ENCODE assay signal across 8 mouse cellular contexts in genomic region chr7:129591371-129592131, GRCm38 (mm10). TPM values are rescaled to one million over a fixed set of nuclear protein-coding genes. Genes with fewer than 3 reads are reported as not detected.
DNase-seq lines count a peak whose midpoint lies in the region; ATAC-seq and TF ChIP-seq lines count a peak whose summit lies in the region.

Gene Wdr11, plus strand, starts transcription at chr7:129591863.

- peak within 1 kb of the TSS; percentile 68 for H3K4me2 ChIP-seq in forebrain, postnatal 0 days (ENCODE audit: low read depth)
- H3K4me2 ChIP-seq in lung, embryonic 15.5 days: peak within 1 kb of the TSS; percentile 59

- no peaks in the 10 kb centered on the region for H3K27me3 ChIP-seq in MEL (ENCODE audit: control insufficient read depth in 1 of 2, insufficient read depth in 2 of 2, low read length in 2 of 2)
- H3K27me3 ChIP-seq in cerebellum, adult 2 months (ENCODE audit: control insufficient read depth, insufficient read depth, low read length): no peaks in the 10 kb centered on the region
- H3K27me3 ChIP-seq in forebrain, postnatal 0 days (ENCODE audit: insufficient read depth, low read length): no peaks in the 10 kb centered on the region
- H3K27me3 ChIP-seq in lung, embryonic 15.5 days: no peaks in the 10 kb centered on the region

- peak; percentile 64 to 85; a peak in 2 of 4 replicates for TF ChIP-seq POLR2A in MEL (IDR thresholded peaks at IDR 0.05; ENCODE audit: control insufficient read depth in 1 of 2, insufficient read depth in 1 of 2, low read depth in 1 of 2, low read length in 2 of 2, poor library complexity in 1 of 2)
- TF ChIP-seq POLR2A in cerebellum, adult 2 months (IDR thresholded peaks at IDR 0.05; ENCODE audit: borderline replicate concordance, insufficient read depth, low read length): peak; percentile 83

- H3K79me2 ChIP-seq in MEL (ENCODE audit: control insufficient read depth, insufficient read depth, low read length, poor library complexity): peaks cover 3% of the 10 kb centered on the region

- no peak for TF ChIP-seq CTCF in MEL (IDR thresholded peaks at IDR 0.05 in 2 of 3, conservative IDR thresholded peaks at IDR 0.05 in 1 of 3; ENCODE audit: control insufficient read depth in 1 of 3, insufficient read depth in 1 of 3, low read depth in 2 of 3, low read length in 3 of 3, poor library complexity in 1 of 3, severe bottlenecking in 1 of 3)
- TF ChIP-seq CTCF in cerebellum, adult 2 months (IDR thresholded peaks at IDR 0.05; ENCODE audit: borderline replicate concordance, insufficient read depth, low read depth, low read length): no peak
- TF ChIP-seq CTCF in forebrain, postnatal 0 days (IDR thresholded peaks at IDR 0.05; ENCODE audit: low read depth): no peak

- ATAC-seq in forebrain, postnatal 0 days: peak; percentile 97
- peak; percentile 91; the same call in 1 of the 2 replicates for ATAC-seq in lung, embryonic 15.5 days (ENCODE audit: borderline replicate concordance, extremely low read depth, low FRiP score, low TSS enrichment)

- peak; percentile 93 for DNase-seq in MEL (ENCODE audit: low read depth, low spot score)
- DNase-seq in cerebellum, adult 2 months: peak; percentile 85 to 88
- DNase-seq in forebrain, postnatal 0 days: peak; percentile 90
- DNase-seq in heart, postnatal 4 days: peak; percentile 83
- DNase-seq in layer of hippocampus, adult 8-10 months (ENCODE audit: low spot score in 2 of 2): peak; percentile 70 to 81
- DNase-seq in ovary, adult 18-20 months (ENCODE audit: low spot score): peak; percentile 66
- DNase-seq in thymus, postnatal 0 days (ENCODE audit: low spot score): peak; percentile 74

- peak within 1 kb of the TSS; percentile 81 for H3K27ac ChIP-seq in MEL (ENCODE audit: control insufficient read depth, low read depth, low read length)
- H3K27ac ChIP-seq in cerebellum, adult 2 months (ENCODE audit: insufficient read depth, low read length): peak within 1 kb of the TSS; percentile 80
- peak within 1 kb of the TSS; percentile 92 for H3K27ac ChIP-seq in forebrain, postnatal 0 days (ENCODE audit: low read depth, low read length)
- peak within 1 kb of the TSS; percentile 92 for H3K27ac ChIP-seq in lung, embryonic 15.5 days

- TF ChIP-seq RAD21 in MEL (IDR thresholded peaks at IDR 0.05; ENCODE audit: low read depth, low read length): no peak

- H3K36me3 ChIP-seq in MEL (ENCODE audit: control insufficient read depth in 1 of 2, insufficient read depth in 2 of 2, low read length in 2 of 2): peaks cover 0 to 7% of the 10 kb centered on the region in 2 experiments; a peak in 2 of 4 replicates
- peaks cover 3% of the 10 kb centered on the region; the same call in 1 of the 2 replicates for H3K36me3 ChIP-seq in forebrain, postnatal 0 days (ENCODE audit: insufficient read depth)
- H3K36me3 ChIP-seq in lung, embryonic 15.5 days: 0 out of 2 replicates have a peak, but pooled peaks cover 4% of the 10 kb centered on the region

- H3K9me3 ChIP-seq in MEL (replicated peaks; ENCODE audit: insufficient read depth, low read length): no peaks in the 10 kb centered on the region
- no peaks in the 10 kb centered on the region for H3K9me3 ChIP-seq in forebrain, postnatal 0 days (ENCODE audit: low read length)
- H3K9me3 ChIP-seq in lung, embryonic 15.5 days: no peaks in the 10 kb centered on the region

- H3K4me1 ChIP-seq in MEL (ENCODE audit: control insufficient read depth in 1 of 2, insufficient read depth in 2 of 2, low read length in 2 of 2): no peaks in the 10 kb centered on the region; a peak in 2 of 4 replicates
- no peaks in the 10 kb centered on the region for H3K4me1 ChIP-seq in cerebellum, adult 2 months (ENCODE audit: control insufficient read depth, insufficient read depth, low read length)
- H3K4me1 ChIP-seq in forebrain, postnatal 0 days (ENCODE audit: insufficient read depth): peaks cover 12% of the 10 kb centered on the region
- 0 out of 2 replicates have a peak, but pooled peaks cover 7% of the 10 kb centered on the region for H3K4me1 ChIP-seq in lung, embryonic 15.5 days

- 3% methylated on average over 37 of the region's 37 CpGs for WGBS in cerebellum, adult 2 months
- WGBS in forebrain, postnatal 0 days: 3% methylated on average over 37 of the region's 37 CpGs
- WGBS in lung, embryonic 15.5 days: 5% methylated on average over 37 of the region's 37 CpGs

- H3K9ac ChIP-seq in MEL (ENCODE audit: control insufficient read depth, low read depth, low read length, poor library complexity, severe bottlenecking): peak within 1 kb of the TSS; percentile 87
- peak within 1 kb of the TSS; percentile 84 for H3K9ac ChIP-seq in forebrain, postnatal 0 days
- peak within 1 kb of the TSS; percentile 88 for H3K9ac ChIP-seq in lung, embryonic 15.5 days

- no peak for TF ChIP-seq EP300 in MEL (IDR thresholded peaks at IDR 0.05; ENCODE audit: low read depth in 1 of 2, low read length in 2 of 2)

- peak within 1 kb of the TSS; percentile 87 to 93 for H3K4me3 ChIP-seq in MEL (ENCODE audit: control insufficient read depth in 1 of 2, insufficient read depth in 1 of 2, low read depth in 2 of 2, low read length in 2 of 2)
- peak within 1 kb of the TSS; percentile 86 for H3K4me3 ChIP-seq in cerebellum, adult 2 months (replicated peaks; ENCODE audit: insufficient read depth, low read depth, low read length)
- H3K4me3 ChIP-seq in forebrain, postnatal 0 days (ENCODE audit: low read depth, low read length): peak within 1 kb of the TSS; percentile 77
- peak within 1 kb of the TSS; percentile 78 for H3K4me3 ChIP-seq in lung, embryonic 15.5 days

TF ChIP-seq in MEL, 35 proteins besides CTCF, POLR2A, EP300 and RAD21 (continues in another document):
- TF ChIP-seq POLR2AphosphoS5 (IDR thresholded peaks at IDR 0.05; ENCODE audit: borderline replicate concordance, low read depth, low read length) (no peak), E2F4 (IDR thresholded peaks at IDR 0.05; ENCODE audit: borderline replicate concordance, low read depth, low read length) (no peak), ZC3H11A (IDR thresholded peaks at IDR 0.05; ENCODE audit: low read depth, low read length) (no peak), USF1 (IDR thresholded peaks at IDR 0.05; ENCODE audit: low read depth, low read length) (0 out of 2 replicates have a peak, but pooled peaks have one; percentile 5), MAZ (IDR thresholded peaks at IDR 0.05; ENCODE audit: low read depth, low read length) (peak; percentile 66; the same call in 1 of the 2 replicates), ELF1 (IDR thresholded peaks at IDR 0.05; ENCODE audit: low read depth, low read length) (peak; percentile 74; the same call in 1 of the 2 replicates), SMC3 (IDR thresholded peaks at IDR 0.05; ENCODE audit: low read depth, low read length) (no peak), POLR2AphosphoS2 (IDR thresholded peaks at IDR 0.05; ENCODE audit: low read length) (no peak), BHLHE40 (IDR thresholded peaks at IDR 0.05; ENCODE audit: borderline replicate concordance, low read depth, low read length) (peak; percentile 8; the same call in 1 of the 2 replicates), HCFC1 (IDR thresholded peaks at IDR 0.05; ENCODE audit: low read depth, low read length) (peak; percentile 87), GABPA (IDR thresholded peaks at IDR 0.05; ENCODE audit: low read depth, low read length) (no peak), ZKSCAN1 (IDR thresholded peaks at IDR 0.05; ENCODE audit: low read depth, low read length) (no peak), MXI1 (IDR thresholded peaks at IDR 0.05; ENCODE audit: low read depth, low read length) (peak; percentile 53), NRF1 (IDR thresholded peaks at IDR 0.05; ENCODE audit: insufficient read depth, low read depth, low read length, poor library complexity, severe bottlenecking) (no peak), ZNF384 (IDR thresholded peaks at IDR 0.05; ENCODE audit: low read depth, low read length) (no peak), TBP (IDR thresholded peaks at IDR 0.05; ENCODE audit: low read depth, low read length) (peak; percentile 95), CHD1 (IDR thresholded peaks at IDR 0.05; ENCODE audit: low read depth, low read length) (0 out of 2 replicates have a peak, but pooled peaks have one; percentile 41), MYB (IDR thresholded peaks at IDR 0.05; ENCODE audit: low read depth, low read length) (no peak), MAX (IDR thresholded peaks at IDR 0.05; ENCODE audit: low read length) (no peak), TCF12 (IDR thresholded peaks at IDR 0.05; ENCODE audit: low read depth, low read length) (peak; percentile 81), KAT2A (conservative IDR thresholded peaks at IDR 0.05; ENCODE audit: low read depth, low read length) (peak; percentile 60; the same call in 1 of the 2 replicates), UBTF (IDR thresholded peaks at IDR 0.05; ENCODE audit: borderline replicate concordance, insufficient read depth, low read depth, low read length) (no peak), USF2 (IDR thresholded peaks at IDR 0.05; ENCODE audit: borderline replicate concordance in 1 of 2, insufficient read depth in 1 of 2, low read depth in 1 of 2, low read length in 2 of 2) (no peak), JUND (IDR thresholded peaks at IDR 0.05; ENCODE audit: low read depth, low read length) (no peak), CHD2 (IDR thresholded peaks at IDR 0.05; ENCODE audit: low read length) (no peak), MEF2A (IDR thresholded peaks at IDR 0.05; ENCODE audit: extremely low read depth, insufficient replicate concordance, low read depth, low read length, poor library complexity, severe bottlenecking) (no peak), NELFE (IDR thresholded peaks at IDR 0.05; ENCODE audit: low read depth, low read length) (peak; percentile 71), MYC (IDR thresholded peaks at IDR 0.05; ENCODE audit: low read depth, low read length) (no peak), MAFK (IDR thresholded peaks at IDR 0.05; ENCODE audit: borderline replicate concordance, low read depth, low read length) (no peak), ZMIZ1 (IDR thresholded peaks at IDR 0.05; ENCODE audit: low read depth, low read length) (no peak), SIN3A (IDR thresholded peaks at IDR 0.05; ENCODE audit: low read length) (peak; percentile 78)

RNA-seq across cellular contexts. Expression of gene Wdr11, which starts in this region (rescaled TPM):
- 15.9 and 17.2 TPM in 2 replicates for total RNA-seq in MEL (2012; rRNA removed)
- 10 to 100 TPM in 1 of 2 experiments, not detected in 1; 39.4 TPM for polyA plus RNA-seq in MEL (2012; ENCODE audit: insufficient read depth in 1 of 2, insufficient read length in 2 of 2, low read depth in 1 of 2, low replicate concordance in 2 of 2, missing spikeins in 1 of 2)
- polyA plus RNA-seq in cerebellum, adult 2 months (2012; rRNA removed): 32.8 and 34.9 TPM in 2 replicates
- 35.2 and 42.6 TPM in 2 replicates for total RNA-seq in forebrain, postnatal 0 days (2014; rRNA removed)
- polyA plus RNA-seq in forebrain, postnatal 0 days (2015; fragmentation: Nextera tagmentation; extraction: Ambion mirVana): 21.8 and 29.5 TPM in 2 replicates
- total RNA-seq in heart, postnatal 4 days (2021): 10 to 100 TPM; 27.4 to 30.2 TPM
- total RNA-seq in layer of hippocampus, adult 8-10 months (2022): 10 to 100 TPM; 44.7 to 49.2 (median 48.1) TPM
- 37.4 and 38.8 TPM in 2 replicates for polyA plus RNA-seq in lung, embryonic 15.5 days (2015; fragmentation: Nextera tagmentation; extraction: Ambion mirVana)
- polyA plus RNA-seq in thymus, postnatal 0 days (2015; fragmentation: Nextera tagmentation; extraction: Ambion mirVana): 19.3 and 19.5 TPM in 2 replicates

Comparison
In these comparisons a context has a peak if more than half of its experiments do, and no peak if none do; other contexts are left out.
1. Peak in every context shown above with its lines: DNase-seq, ATAC-seq, H3K4me3 ChIP-seq and H3K27ac ChIP-seq.